Mouse (Mus musculus): Measurements from ENCODE around the gene Nfkbid.
A peak's percentile ranks its signal among the peaks of the same experiment; 100 is the strongest.

Gene Nfkbid

GRCm38 (mm10) chr7:30421175-30421889, at the start of gene Nfkbid:
Gene Nfkbid, plus strand, starts transcription at chr7:30421732.
- peak; percentile 76 to 81 for DNase-seq (ENCODE audit: low spot score in 2 of 2)

- peak; percentile 58 to 75 for DNase-seq (ENCODE audit: low spot score in 2 of 2)
Measured at GRCm38 (mm10) chr7:30373501-30373962, 48.0 kb upstream of the Nfkbid start.

DNA sequence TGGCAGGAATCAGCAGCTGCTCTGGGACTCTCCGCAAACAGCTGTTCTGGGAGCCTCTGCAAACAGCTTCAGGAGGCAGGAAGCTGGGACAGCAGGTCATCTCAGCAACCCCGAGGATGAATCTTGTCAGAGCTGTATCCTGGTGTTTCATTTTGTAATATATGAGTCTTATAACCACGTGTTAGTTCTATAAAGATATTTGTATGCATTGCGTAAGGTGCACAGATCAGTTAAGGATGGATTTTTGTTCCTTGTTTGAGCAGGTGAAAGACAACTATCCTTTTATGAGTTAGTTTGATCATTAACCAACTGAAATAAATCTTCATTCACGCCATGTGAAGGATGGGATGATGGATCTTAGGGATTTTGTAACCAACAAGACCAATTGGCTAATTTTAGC, 41.5 kb upstream of the Nfkbid start:
- DNase-seq (ENCODE audit: low spot score in 2 of 2): no peak

DNA sequence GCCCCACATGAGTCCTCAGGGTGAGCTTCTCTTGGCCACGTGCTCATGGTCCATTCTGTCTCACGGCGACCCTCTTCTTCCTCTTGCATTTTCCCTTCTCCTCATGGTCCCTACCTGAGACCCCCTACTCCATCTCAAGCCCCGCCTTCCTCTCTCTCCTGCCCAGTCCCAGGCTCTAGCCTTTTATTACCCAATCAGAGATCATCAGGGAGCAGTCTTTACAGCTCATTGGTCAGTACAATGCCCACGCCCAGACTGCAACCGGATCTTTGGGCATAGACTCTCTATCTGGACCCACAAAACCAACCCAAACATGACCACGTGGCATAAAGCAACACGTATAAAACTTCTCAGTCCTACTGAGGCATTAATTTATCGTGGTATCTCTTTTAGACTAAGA, 37.4 kb upstream of the Nfkbid start:
- no peak for DNase-seq (ENCODE audit: low spot score in 2 of 2)

DNA sequence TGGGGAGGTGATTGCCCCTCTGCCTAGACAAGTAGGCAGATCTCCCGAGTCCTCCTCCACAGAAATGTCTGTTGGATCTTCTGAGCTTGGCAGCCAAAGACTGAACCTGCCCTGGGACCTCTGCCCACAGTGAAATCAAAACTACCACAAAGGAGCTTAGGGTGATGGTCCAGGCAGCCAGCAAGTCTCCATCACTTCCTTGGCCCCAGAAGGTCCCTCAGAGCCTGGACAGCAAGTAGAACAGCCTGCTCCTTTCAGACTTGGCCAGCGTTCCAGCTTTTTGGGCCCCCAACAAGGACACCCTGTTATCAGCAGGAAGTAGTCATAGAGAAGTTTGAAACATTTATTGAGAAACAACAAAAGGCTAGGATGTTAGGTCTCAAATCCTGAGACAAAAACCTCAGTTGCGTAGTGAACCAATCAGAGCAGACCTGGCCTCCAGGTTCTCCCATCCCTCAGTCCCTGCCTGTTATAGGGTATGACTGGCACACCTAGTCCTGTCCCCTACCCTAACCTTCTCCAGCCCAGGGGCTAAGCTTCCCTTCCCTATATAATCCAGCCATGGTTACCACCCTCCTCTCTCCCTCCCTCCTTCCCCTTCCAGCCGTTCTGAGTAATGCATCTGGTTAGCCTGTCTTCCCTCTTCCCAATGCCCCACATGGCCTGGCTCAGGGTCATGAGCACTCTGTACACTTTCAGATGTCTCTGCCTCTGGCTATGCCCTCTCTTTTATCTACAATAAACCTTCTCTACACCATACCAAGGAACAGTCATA, 28.6 kb upstream of the Nfkbid start:
- no peak for DNase-seq (ENCODE audit: low spot score in 2 of 2)

- no peak for DNase-seq (ENCODE audit: low spot score in 2 of 2)
Measured at GRCm38 (mm10) chr7:30393631-30394030, 27.9 kb upstream of the Nfkbid start.

- peak; percentile 35 to 36 for DNase-seq (ENCODE audit: low spot score in 2 of 2)
Measured at GRCm38 (mm10) chr7:30394379-30394778, 27.2 kb upstream of the Nfkbid start.

GRCm38 (mm10) chr7:30394871-30395270, 26.7 kb upstream of the Nfkbid start:
- DNase-seq (ENCODE audit: low spot score in 2 of 2): no peak

- no peak for DNase-seq (ENCODE audit: low spot score in 2 of 2)
Measured at GRCm38 (mm10) chr7:30399671-30400070, 21.9 kb upstream of the Nfkbid start.

- DNase-seq (ENCODE audit: low spot score in 2 of 2): no peak
Measured at GRCm38 (mm10) chr7:30402343-30402742, 19.2 kb upstream of the Nfkbid start.

- no peak for DNase-seq (ENCODE audit: low spot score in 2 of 2)
Measured at GRCm38 (mm10) chr7:30408639-30409038, 12.9 kb upstream of the Nfkbid start.

GRCm38 (mm10) chr7:30409789-30410188, 11.7 kb upstream of the Nfkbid start:
- no peak for DNase-seq (ENCODE audit: low spot score in 2 of 2)

GRCm38 (mm10) chr7:30411023-30411422, 10.5 kb upstream of the Nfkbid start:
- DNase-seq (ENCODE audit: low spot score in 2 of 2): no peak

DNA sequence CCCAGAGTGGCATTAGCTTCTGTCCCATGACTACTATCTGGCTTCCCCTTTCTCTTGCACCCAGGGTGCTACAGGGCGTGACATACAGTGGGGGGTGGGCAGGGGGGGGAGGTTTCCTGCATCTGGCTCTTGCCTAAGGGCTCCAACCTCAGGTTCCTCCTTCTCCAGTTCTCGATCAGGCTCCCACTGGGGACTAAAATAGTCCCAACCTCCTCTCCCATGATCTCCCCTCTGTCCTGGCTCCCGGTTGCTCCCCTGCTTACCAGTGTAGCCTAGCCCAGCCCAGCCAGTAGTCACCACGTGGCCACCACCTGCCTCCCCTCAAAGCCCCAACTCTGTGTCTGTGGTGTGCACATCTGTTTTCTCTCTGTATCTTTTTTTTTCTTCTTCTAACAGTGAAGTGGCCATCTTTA, 8.8 kb upstream of the Nfkbid start:
- DNase-seq (ENCODE audit: low spot score in 2 of 2): no peak

DNA sequence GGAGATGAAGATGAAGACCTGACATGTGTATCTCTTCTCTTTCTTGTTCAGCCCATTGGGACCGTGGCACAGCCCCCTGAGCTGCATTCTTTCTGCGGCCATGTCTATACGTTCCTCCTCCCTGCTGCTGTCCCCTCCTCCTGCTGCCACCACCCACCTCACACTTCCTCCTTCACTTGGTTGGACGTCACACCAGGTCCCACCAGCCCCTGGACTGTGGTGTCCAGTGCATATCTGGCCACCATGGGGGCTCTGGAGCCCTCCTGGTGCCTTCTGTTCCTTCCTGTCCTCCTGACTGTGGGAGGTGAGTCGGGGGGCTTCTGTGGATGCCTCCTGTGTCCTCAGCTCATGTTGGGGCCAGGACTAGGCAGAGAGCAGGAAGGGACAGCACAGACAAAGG, 7.9 kb upstream of the Nfkbid start, which contains the start of gene Tyrobp:
Tyrobp (plus strand) TSS at position 165 of the 400 bp plus-strand sequence.
- DNase-seq (ENCODE audit: low spot score in 2 of 2): no peak

- no peak for DNase-seq (ENCODE audit: low spot score in 2 of 2)
Measured at GRCm38 (mm10) chr7:30417856-30418255, 3.7 kb upstream of the Nfkbid start.

DNA sequence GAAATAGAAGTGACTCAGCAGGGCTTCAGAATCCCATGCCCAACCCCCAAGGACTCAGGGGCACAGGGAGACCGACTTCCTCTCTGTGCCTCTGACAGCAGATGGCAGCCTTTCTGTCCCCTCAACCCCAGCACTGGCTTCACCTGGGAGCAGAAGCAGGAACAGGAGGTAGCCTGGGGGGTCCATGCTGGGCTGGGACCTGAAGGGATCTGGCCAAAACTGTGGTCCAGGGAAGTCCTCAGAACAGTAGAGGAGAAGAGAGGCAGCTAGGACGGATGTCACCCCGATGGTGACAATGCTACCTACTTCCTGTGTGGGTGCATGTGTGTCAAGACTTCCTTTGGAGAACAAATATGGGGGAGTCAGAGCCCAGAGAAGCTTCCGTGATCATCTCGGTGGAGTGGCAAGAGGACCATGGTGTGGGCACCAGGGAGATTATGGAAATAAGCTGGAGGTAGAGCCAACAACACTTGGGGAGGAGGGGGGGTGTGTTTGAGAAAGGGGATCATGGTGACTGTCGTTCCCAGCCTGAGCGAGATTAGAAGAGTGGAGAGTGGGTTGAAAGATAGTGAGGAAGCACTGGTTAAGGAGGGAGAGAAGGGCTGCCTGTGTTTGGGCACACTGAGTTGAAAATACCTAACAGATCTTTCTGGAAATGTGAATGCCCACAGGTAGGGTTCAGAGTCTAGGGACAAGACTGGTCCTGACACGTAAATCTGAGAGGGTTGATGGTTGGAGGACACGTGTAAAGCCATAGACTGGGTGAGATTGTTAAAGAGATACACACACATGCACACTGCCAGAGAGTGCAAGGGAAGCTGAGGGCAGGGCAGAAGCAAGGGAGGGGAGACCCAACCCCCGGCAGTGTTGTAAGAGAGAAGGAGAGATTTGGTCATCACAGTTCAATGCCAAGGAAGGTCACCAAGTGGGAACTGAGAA, 1.7 kb upstream of the Nfkbid start, which contains the start of gene Hcst:
Hcst (minus strand) TSS at position 294 of the 939 bp plus-strand sequence.
- DNase-seq (ENCODE audit: low spot score in 2 of 2): no peak

GRCm38 (mm10) chr7:30420673-30421072, 859 bp upstream of the Nfkbid start:
- DNase-seq (ENCODE audit: low spot score in 2 of 2): no peak

GRCm38 (mm10) chr7:30421890-30422435, 431 bp downstream of the Nfkbid start:
- DNase-seq (ENCODE audit: low spot score in 2 of 2): peak; percentile 76 to 85

DNA sequence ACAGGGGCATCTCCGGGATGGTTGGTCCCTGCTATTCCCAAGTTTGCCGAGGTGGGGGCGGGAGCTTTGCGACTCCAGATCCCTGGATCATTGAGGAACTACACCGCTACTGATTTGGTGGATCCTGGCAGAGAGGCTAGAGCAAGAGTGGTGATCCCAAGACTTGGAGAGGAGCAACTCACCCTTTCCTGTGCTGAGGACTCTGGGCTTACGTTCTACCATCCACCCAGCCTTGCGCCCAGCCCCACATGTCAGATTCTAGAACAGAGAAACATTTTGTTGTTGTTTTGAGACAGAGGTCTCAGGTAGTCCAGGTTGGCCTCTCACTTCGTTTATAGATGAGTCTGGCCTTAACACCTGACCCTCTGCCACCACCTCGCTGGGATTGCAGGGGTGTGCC, 1.0 kb downstream of the Nfkbid start:
- DNase-seq (ENCODE audit: low spot score in 2 of 2): no peak

GRCm38 (mm10) chr7:30423071-30423641, 1.6 kb downstream of the Nfkbid start:
- no peak for DNase-seq (ENCODE audit: low spot score in 2 of 2)
